18 mouse cellular contexts compared by ENCODE assay signal in genomic region chr6:141632935-141633334, GRCm38 (mm10). TPM values are rescaled to one million over a fixed set of nuclear protein-coding genes. Genes with fewer than 3 reads are reported as not detected.
DNase-seq lines count a peak whose midpoint lies in the region; ATAC-seq and TF ChIP-seq lines count a peak whose summit lies in the region.
"Had no signal": no experiment of that assay in that cellular context is flagged by ENCODE, and none has a peak within 500 bp of the region (broad histone marks: within the 10 kb centered on the region; RNA-seq: fewer than 3 reads in every experiment).

No protein-coding gene starts in this region.

- H3K9me3 ChIP-seq in forebrain, embryonic 14.5 days (replicated peaks; ENCODE audit: control insufficient read depth, low read length): no peaks in the 10 kb centered on the region
- H3K9me3 ChIP-seq in forebrain, embryonic 12.5 days: no peaks in the 10 kb centered on the region
- H3K9me3 ChIP-seq in liver, embryonic 11.5 days (ENCODE audit: control insufficient read depth, low read length): no peaks in the 10 kb centered on the region
- H3K9me3 ChIP-seq: embryonic facial prominence, embryonic 10.5 days; stomach, embryonic 15.5 days had no signal

- no peak for TF ChIP-seq CTCF in liver, adult 2 months (IDR thresholded peaks at IDR 0.05; ENCODE audit: low read depth, low read length)

- TF ChIP-seq POLR2A in liver, adult 2 months (IDR thresholded peaks at IDR 0.05; ENCODE audit: extremely low read depth, insufficient read depth, low read length): no peak

- no peak overlapping the region for H3K4me3 ChIP-seq in forebrain, embryonic 14.5 days (ENCODE audit: low read depth, low read length)
- no peak overlapping the region for H3K4me3 ChIP-seq in forebrain, embryonic 12.5 days (replicated peaks)
- H3K4me3 ChIP-seq in liver, adult 2 months (ENCODE audit: insufficient read depth, low read depth, low read length): peak overlapping the region; percentile 67
- no peak overlapping the region for H3K4me3 ChIP-seq in liver, embryonic 11.5 days (ENCODE audit: low read depth, low read length)
- H3K4me3 ChIP-seq: embryonic facial prominence, embryonic 10.5 days; stomach, embryonic 15.5 days had no signal

- no peak overlapping the region for H3K27ac ChIP-seq in forebrain, embryonic 14.5 days (ENCODE audit: low read depth, low read length)
- H3K27ac ChIP-seq in forebrain, embryonic 12.5 days: no peak overlapping the region
- H3K27ac ChIP-seq in liver, adult 2 months (replicated peaks; ENCODE audit: insufficient read depth, low read depth, low read length): peak overlapping the region; percentile 89
- no peak overlapping the region for H3K27ac ChIP-seq in liver, embryonic 11.5 days (ENCODE audit: low read depth, low read length)
- H3K27ac ChIP-seq: embryonic facial prominence, embryonic 10.5 days; liver, embryonic 14.5 days; macrophage; stomach, embryonic 15.5 days had no signal

- H3K79me2 ChIP-seq in liver, adult 2 months (ENCODE audit: control insufficient read depth, insufficient read depth, low read length): peaks cover 12% of the 10 kb centered on the region; the same call in 1 of the 2 replicates

- WGBS in forebrain, embryonic 14.5 days: 65% methylated on average over 6 of the region's 6 CpGs
- WGBS in forebrain, embryonic 12.5 days: 89% methylated on average over 6 of the region's 6 CpGs
- 21% methylated on average over 6 of the region's 6 CpGs for WGBS in liver, adult 2 months
- 86% methylated on average over 6 of the region's 6 CpGs for WGBS in liver, embryonic 11.5 days

- no peak overlapping the region for H3K9ac ChIP-seq in forebrain, embryonic 14.5 days (ENCODE audit: low read length)
- H3K9ac ChIP-seq in forebrain, embryonic 12.5 days: no peak overlapping the region
- H3K9ac ChIP-seq in liver, adult 2 months (ENCODE audit: low read depth, low read length): peak overlapping the region; percentile 90
- H3K9ac ChIP-seq in liver, embryonic 11.5 days (ENCODE audit: low read depth, low read length): no peak overlapping the region
- H3K9ac ChIP-seq: liver, embryonic 14.5 days; stomach, embryonic 15.5 days had no signal

- no peak for ATAC-seq in forebrain, embryonic 14.5 days
- ATAC-seq in forebrain, embryonic 12.5 days (ENCODE audit: low FRiP score): no peak
- ATAC-seq in liver, embryonic 11.5 days (replicated peaks; ENCODE audit: low FRiP score): no peak
- no peak for ATAC-seq in frontal cortex, adult (ENCODE audit: low TSS enrichment)
- ATAC-seq: inflammation-experienced regulatory T-cells, adult 6 months had no signal

- DNase-seq in forebrain, embryonic 14.5 days (ENCODE audit: low spot score): peak; percentile 4
- peak; percentile 81 for DNase-seq in liver, adult 2 months (ENCODE audit: extremely low read depth, low read depth, low spot score)
- no peak for DNase-seq in liver, embryonic 11.5 days (ENCODE audit: low spot score)
- DNase-seq in adrenal gland, postnatal 36 days: peak; percentile 13 to 46
- peak; percentile 20 for DNase-seq in kidney, adult 9 months
- DNase-seq in embryo, embryonic 10.5 days (ENCODE audit: low spot score): no peak
- DNase-seq: layer of hippocampus, adult 9-11 months; midbrain, embryonic 14.5 days; thymus, postnatal 36 days had no signal

- H3K36me3 ChIP-seq in forebrain, embryonic 14.5 days (ENCODE audit: control insufficient read depth, insufficient read depth, low read length): no peaks in the 10 kb centered on the region
- H3K36me3 ChIP-seq in forebrain, embryonic 12.5 days (replicated peaks): no peaks in the 10 kb centered on the region
- H3K36me3 ChIP-seq in liver, adult 2 months (ENCODE audit: control insufficient read depth, insufficient read depth, low read length): peaks cover 28% of the 10 kb centered on the region
- no peaks in the 10 kb centered on the region for H3K36me3 ChIP-seq in liver, embryonic 11.5 days (ENCODE audit: control insufficient read depth, insufficient read depth, low read length)
- H3K36me3 ChIP-seq: embryonic facial prominence, embryonic 10.5 days; stomach, embryonic 15.5 days had no signal

- no peaks in the 10 kb centered on the region for H3K27me3 ChIP-seq in forebrain, embryonic 14.5 days (replicated peaks; ENCODE audit: control insufficient read depth, insufficient read depth, low read length)
- H3K27me3 ChIP-seq in forebrain, embryonic 12.5 days: no peaks in the 10 kb centered on the region
- H3K27me3 ChIP-seq in liver, adult 2 months (ENCODE audit: control insufficient read depth, insufficient read depth, low read length): no peaks in the 10 kb centered on the region
- H3K27me3 ChIP-seq in liver, embryonic 11.5 days (replicated peaks; ENCODE audit: control insufficient read depth, insufficient read depth, low read length): no peaks in the 10 kb centered on the region
- H3K27me3 ChIP-seq: stomach, embryonic 15.5 days had no signal

- H3K4me2 ChIP-seq in forebrain, embryonic 14.5 days (ENCODE audit: low read length): no peak overlapping the region
- H3K4me2 ChIP-seq in forebrain, embryonic 12.5 days: no peak overlapping the region
- H3K4me2 ChIP-seq in liver, embryonic 11.5 days: no peak overlapping the region
- H3K4me2 ChIP-seq: stomach, embryonic 15.5 days had no signal

- H3K4me1 ChIP-seq in forebrain, embryonic 14.5 days (ENCODE audit: control insufficient read depth, insufficient read depth, low read length): no peaks in the 10 kb centered on the region
- no peaks in the 10 kb centered on the region for H3K4me1 ChIP-seq in forebrain, embryonic 12.5 days
- peaks cover 12% of the 10 kb centered on the region for H3K4me1 ChIP-seq in liver, adult 2 months (ENCODE audit: control insufficient read depth, insufficient read depth, low read length)
- no peaks in the 10 kb centered on the region for H3K4me1 ChIP-seq in liver, embryonic 11.5 days (replicated peaks; ENCODE audit: control insufficient read depth, insufficient read depth, low read length)
- H3K4me1 ChIP-seq: embryonic facial prominence, embryonic 10.5 days; stomach, embryonic 15.5 days had no signal

RNA-seq across cellular contexts. Expression of gene Slco1b2, which starts 3.6 kb away (rescaled TPM):
- not detected in 2 replicates for polyA plus RNA-seq in forebrain, embryonic 14.5 days (2014; fragmentation: Nextera tagmentation; extraction: Ambion mirVana)
- polyA plus RNA-seq in forebrain, embryonic 12.5 days (2016; fragmentation: Nextera tagmentation; extraction: Ambion mirVana): not detected in 2 replicates
- total RNA-seq in liver, adult 2 months (2014; rRNA removed): 948 and 1,654 TPM in 2 replicates
- polyA plus RNA-seq in liver, adult 2 months (2012; rRNA removed): 164 and 169 TPM in 2 replicates
- not detected in 2 replicates for polyA plus RNA-seq in liver, embryonic 11.5 days (2014; fragmentation: Nextera tagmentation; extraction: Ambion mirVana)
- under 1 TPM; 0.46 to 0.60 TPM for total RNA-seq in adrenal gland, postnatal 36 days (2021)
- total RNA-seq: heart, adult 18-20 months; heart, postnatal 36 days had no signal
- polyA plus RNA-seq: embryonic facial prominence, embryonic 10.5 days; inflammation-experienced regulatory T-cells, adult 6 months; macrophage; midbrain, embryonic 14.5 days had no signal

Comparison
In these comparisons a context has a peak if more than half of its experiments do, and no peak if none do; other contexts are left out.
1. DNase-seq: peak in forebrain, embryonic 14.5 days (single experiment), liver, adult 2 months (single experiment), adrenal gland, postnatal 36 days (2 of 2) and kidney, adult 9 months (single experiment); none in liver, embryonic 11.5 days (single experiment) and embryo, embryonic 10.5 days (single experiment).
2. RNA of gene Slco1b2, which starts 3.6 kb away (polyA plus RNA-seq): 164 to 169 TPM in liver, adult 2 months; not detected in forebrain, embryonic 14.5 days, not detected in forebrain, embryonic 12.5 days and not detected in liver, embryonic 11.5 days; every median in the first group is over 100 times any median in the second.